Mouse (Mus musculus) macrophage (primary cell): ENCODE measurements around the gene Mrpl36. TPM values are rescaled to one million over a fixed set of nuclear protein-coding genes. Genes with fewer than 3 reads are reported as not detected.

Source experiments
- H3K27ac ChIP-seq: fragments of 350-480 bp; formaldehyde crosslinking; 2 replicates; pipeline ENCODE4 v1.9.0; 2021
- H3K36me3 ChIP-seq: fragments of 350-480 bp; formaldehyde crosslinking; 2 replicates; pipeline ENCODE4 v1.9.0; 2021; ENCODE audit errors: inconsistent target
- H3K4me3 ChIP-seq: fragments of 350-480 bp; formaldehyde crosslinking; 2 replicates; pipeline ENCODE4 v1.9.0; 2021; ENCODE audit errors: inconsistent target
- H3K79me2 ChIP-seq: fragments of 350-480 bp; formaldehyde crosslinking; 2 replicates; pipeline ENCODE4 v1.9.0; 2021; ENCODE audit errors: inconsistent target
- WGBS: methylation state at CpG from one replicate; pipeline ENCODE4 v1.1.7; 2026; ENCODE audit warnings: inconsistent platforms; ENCODE audit not compliant: missing documents; 5-methylcytosine and 5-hydroxymethylcytosine counted together
- polyA plus RNA-seq: library from polyadenylated mRNA; stranded (reverse); fragments of 250-400 nt; gene quantifications from 3 replicates; pipeline ENCODE4 v1.2.4, GENCODE M21; 2018; ENCODE audit warnings: inconsistent platforms
- total RNA-seq, 78 experiments: library from RNA; depleted of rRNA; stranded (reverse); fragments of 250-400 nt; gene quantifications; 1 replicate in 9 of 78; 2 replicates in 24 of 78; 3 replicates in 43 of 78; 4 replicates in 2 of 78; pipeline ENCODE4 v1.2.4; 2018; ENCODE audit warnings: inconsistent platforms in 56 of 78

The Mrpl36 gene
- total RNA-seq (2018; cell fraction: chromatin; rRNA removed) = 10 to 100 TPM in 4 of 26 experiments, 1 to 10 TPM in 22; 1.2 to 14.8 (median 5.7) TPM
- 10 to 100 TPM; 32.9 to 63.0 (median 41.8) TPM for total RNA-seq (2018; cell fraction: cytosol; rRNA removed)
- total RNA-seq (2018; cell fraction: nucleus; rRNA removed) = 10 to 100 TPM in 20 of 26 experiments, 1 to 10 TPM in 6; 4.6 to 30.7 (median 12.7) TPM
- 29.1 to 68.4 TPM (median 57.7 TPM) in 3 replicates for polyA plus RNA-seq

DNA sequence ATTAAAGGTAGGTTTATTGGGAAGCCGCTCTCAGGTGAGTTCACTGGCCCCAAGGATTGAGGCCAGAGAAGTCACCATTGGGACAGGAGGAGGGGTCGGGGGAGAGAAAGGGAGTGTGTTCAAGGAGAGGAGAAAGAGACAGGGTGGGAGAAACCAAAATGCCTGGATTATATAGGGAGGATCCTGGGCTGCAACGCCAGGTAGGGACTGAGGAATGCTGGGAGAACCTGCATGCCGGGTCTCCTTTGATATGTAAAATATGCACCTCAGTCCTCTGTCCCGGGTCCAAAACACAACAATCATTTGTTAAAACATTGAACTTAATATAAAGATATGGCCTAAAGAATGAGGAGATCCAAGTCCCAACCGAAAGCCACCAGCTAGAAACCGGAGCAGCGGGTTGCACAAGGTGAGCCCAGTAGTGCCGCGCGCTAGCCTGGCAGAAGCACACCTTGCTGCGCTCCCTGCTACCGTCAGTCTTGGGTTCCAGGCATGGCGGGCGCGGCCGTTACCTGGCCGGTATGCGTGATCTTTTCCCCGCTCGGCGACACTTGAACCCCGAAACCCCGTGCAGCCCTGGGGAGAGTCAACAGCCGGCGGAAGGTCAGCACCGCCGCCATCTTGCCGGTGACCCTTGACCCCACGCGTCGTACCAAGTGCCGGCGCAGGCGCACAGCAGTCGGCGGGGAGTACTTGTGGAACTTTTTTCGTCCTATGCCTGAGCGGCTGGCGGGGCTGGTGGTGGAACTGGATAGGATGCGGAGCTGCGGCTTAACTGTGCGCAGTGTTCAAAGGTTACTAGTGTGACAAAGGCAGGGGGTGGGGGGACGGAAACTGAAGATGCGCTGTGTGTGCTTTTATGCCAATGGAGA, at the start of gene Mrpl36, which contains the start of gene Ndufs6:
Gene Mrpl36 (plus strand): TSS at position 687 of the 872 bp plus-strand sequence.
Gene Ndufs6 (minus strand): TSS at position 716 of the 872 bp plus-strand sequence.
- peak within 1 kb of the TSS; percentile 47 for H3K27ac ChIP-seq
- 2% methylated on average over 45 of the region's 45 CpGs for WGBS
- peaks cover 55% of the 10 kb centered on the region for H3K79me2 ChIP-seq
- H3K36me3 ChIP-seq = peaks cover 27% of the 10 kb centered on the region
- peak within 1 kb of the TSS; percentile 89 for H3K4me3 ChIP-seq

DNA sequence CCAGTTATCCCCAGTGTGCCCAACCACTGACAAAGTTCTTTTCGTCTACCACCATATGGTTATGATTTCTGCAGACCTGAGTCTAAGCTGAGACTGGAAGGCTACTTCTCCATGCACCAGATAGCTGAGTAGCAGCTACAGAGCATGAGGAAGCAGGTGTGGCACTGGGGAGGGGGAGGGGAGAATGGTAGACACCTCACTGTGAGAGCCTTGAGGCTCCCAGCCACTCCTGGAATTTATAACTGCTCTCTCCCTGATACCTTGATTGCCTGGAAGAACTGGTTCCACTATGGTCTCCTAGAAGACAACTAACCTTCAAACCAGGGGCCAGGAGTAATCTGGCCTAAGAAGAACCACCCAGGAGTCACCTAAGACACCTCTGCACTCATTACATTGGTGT, 49.1 kb upstream of the Mrpl36 start:
- Histone ChIP-seq H3K27ac (no peak overlapping the region), H3K36me3 (no peaks in the 10 kb centered on the region), H3K4me3 (no peak overlapping the region), H3K79me2 (no peaks in the 10 kb centered on the region)
- WGBS = 91% methylated on average over 1 of the region's 1 CpGs

GRCm38 (mm10) chr13:73282407-73282806, 45.9 kb upstream of the Mrpl36 start:
- no peak overlapping the region for H3K27ac ChIP-seq
- H3K36me3 ChIP-seq = no peaks in the 10 kb centered on the region
- H3K4me3 ChIP-seq = no peak overlapping the region
- H3K79me2 ChIP-seq = no peaks in the 10 kb centered on the region
- WGBS = 95% methylated on average over 2 of the region's 2 CpGs

DNA sequence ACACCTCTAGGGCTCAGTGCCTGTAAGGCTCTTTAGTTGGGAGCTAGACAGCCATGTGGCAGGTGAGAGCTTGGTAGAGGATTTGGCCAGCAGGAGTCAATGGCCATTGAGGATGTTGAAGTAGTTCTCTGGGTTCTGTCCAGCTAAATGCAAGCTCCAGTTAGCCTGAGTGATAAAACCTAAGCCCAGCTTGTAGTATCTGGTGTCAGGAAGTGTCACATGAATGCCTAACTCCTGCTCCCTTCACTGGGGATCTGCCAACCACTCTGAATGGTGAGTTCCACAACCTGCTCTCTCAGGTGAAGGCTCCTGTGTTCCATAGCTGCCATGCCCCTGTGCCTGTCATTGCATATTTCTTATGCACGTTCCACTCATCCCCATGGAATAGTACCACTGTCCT, 44.8 kb upstream of the Mrpl36 start:
- H3K4me3 ChIP-seq = no peak overlapping the region
- no peaks in the 10 kb centered on the region for H3K36me3 ChIP-seq
- WGBS = 92% methylated on average over 1 of the region's 1 CpGs
- H3K27ac ChIP-seq = no peak overlapping the region
- H3K79me2 ChIP-seq = no peaks in the 10 kb centered on the region

DNA sequence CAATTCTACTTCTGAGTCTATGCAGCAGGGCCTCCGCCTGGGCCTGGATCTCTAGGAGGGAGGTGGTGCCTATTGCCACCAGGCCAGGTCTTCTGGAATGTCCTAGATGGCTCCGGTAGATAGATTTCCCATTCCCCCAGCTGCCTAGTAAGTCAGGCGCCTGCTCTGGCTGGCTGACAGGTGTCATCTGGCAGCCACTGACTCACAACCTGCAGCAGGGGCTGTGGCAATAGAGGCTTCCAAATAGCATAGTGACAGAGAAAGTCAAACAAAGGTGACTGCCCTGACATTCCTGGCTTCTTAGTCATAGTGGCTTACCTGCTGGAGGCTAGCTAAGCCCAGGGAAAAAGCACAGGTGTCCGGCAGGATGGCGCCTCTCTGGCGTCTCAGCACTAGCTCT, 38.1 kb upstream of the Mrpl36 start:
- WGBS = 96% methylated on average over 6 of the region's 6 CpGs
- H3K27ac ChIP-seq = no peak overlapping the region
- no peak overlapping the region for H3K4me3 ChIP-seq
- no peaks in the 10 kb centered on the region for H3K79me2 ChIP-seq
- no peaks in the 10 kb centered on the region for H3K36me3 ChIP-seq

DNA sequence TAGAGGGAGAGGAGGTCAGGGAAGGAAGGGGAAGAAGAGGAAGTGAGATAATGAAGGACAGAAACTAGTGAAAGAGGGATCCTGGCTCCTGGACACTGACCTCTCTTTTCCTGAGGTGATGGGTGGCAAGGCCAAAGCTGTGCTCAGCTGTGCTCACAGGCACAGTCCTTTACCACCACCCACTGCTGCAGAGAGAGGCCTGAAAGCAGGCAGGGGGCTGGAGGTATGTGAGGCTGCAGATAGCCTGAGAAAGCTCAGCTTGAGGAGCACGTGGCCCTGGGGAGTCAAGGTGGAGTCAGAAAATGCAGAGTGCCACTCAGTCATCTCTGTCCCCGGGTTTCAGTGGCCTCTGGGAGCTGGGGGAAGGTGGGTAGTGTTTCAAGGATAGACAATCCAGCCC, 37.2 kb upstream of the Mrpl36 start:
- 36% methylated on average over 2 of the region's 2 CpGs for WGBS
- H3K27ac ChIP-seq = no peak overlapping the region
- H3K79me2 ChIP-seq = no peaks in the 10 kb centered on the region
- H3K36me3 ChIP-seq = no peaks in the 10 kb centered on the region
- H3K4me3 ChIP-seq = no peak overlapping the region

- Histone ChIP-seq H3K4me3 (no peak overlapping the region), H3K79me2 (no peaks in the 10 kb centered on the region), H3K36me3 (no peaks in the 10 kb centered on the region), H3K27ac (no peak overlapping the region)
- 77% methylated on average over 4 of the region's 4 CpGs for WGBS
Measured at GRCm38 (mm10) chr13:73298717-73299116, 29.6 kb upstream of the Mrpl36 start.

GRCm38 (mm10) chr13:73299322-73299721, 29.0 kb upstream of the Mrpl36 start:
- WGBS = 92% methylated on average over 5 of the region's 5 CpGs
- H3K79me2 ChIP-seq = no peaks in the 10 kb centered on the region
- H3K4me3 ChIP-seq = no peak overlapping the region
- H3K36me3 ChIP-seq = no peaks in the 10 kb centered on the region
- H3K27ac ChIP-seq = no peak overlapping the region

- Histone ChIP-seq H3K27ac (no peak overlapping the region), H3K79me2 (no peaks in the 10 kb centered on the region), H3K36me3 (no peaks in the 10 kb centered on the region), H3K4me3 (no peak overlapping the region)
- WGBS = 76% methylated on average over 6 of the region's 6 CpGs
Measured at GRCm38 (mm10) chr13:73304729-73305128, 23.6 kb upstream of the Mrpl36 start.

GRCm38 (mm10) chr13:73305398-73306084, 22.8 kb upstream of the Mrpl36 start:
- no peaks in the 10 kb centered on the region for H3K36me3 ChIP-seq
- no peaks in the 10 kb centered on the region for H3K79me2 ChIP-seq
- H3K4me3 ChIP-seq = no peak overlapping the region
- WGBS = 77% methylated on average over 8 of the region's 8 CpGs
- no peak overlapping the region for H3K27ac ChIP-seq

DNA sequence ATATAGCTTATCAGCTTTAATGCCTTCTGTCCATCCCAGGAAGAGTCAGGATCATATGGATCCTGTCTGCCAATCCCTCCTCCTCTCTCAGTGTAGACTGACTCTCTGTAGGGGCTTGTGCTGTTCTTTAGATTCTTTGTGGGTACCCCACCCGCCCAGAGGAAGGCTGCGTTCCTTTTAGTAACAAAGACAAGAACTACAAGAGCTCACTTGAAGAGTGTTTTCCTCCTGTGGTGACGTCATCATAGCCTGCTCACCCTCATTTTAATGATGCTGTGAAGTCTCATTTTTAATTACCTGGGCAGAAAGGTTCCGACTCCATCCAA, 22.3 kb upstream of the Mrpl36 start:
- no peak overlapping the region for H3K27ac ChIP-seq
- no peak overlapping the region for H3K4me3 ChIP-seq
- WGBS = 84% methylated on average over 4 of the region's 4 CpGs
- H3K36me3 ChIP-seq = no peaks in the 10 kb centered on the region
- no peaks in the 10 kb centered on the region for H3K79me2 ChIP-seq

DNA sequence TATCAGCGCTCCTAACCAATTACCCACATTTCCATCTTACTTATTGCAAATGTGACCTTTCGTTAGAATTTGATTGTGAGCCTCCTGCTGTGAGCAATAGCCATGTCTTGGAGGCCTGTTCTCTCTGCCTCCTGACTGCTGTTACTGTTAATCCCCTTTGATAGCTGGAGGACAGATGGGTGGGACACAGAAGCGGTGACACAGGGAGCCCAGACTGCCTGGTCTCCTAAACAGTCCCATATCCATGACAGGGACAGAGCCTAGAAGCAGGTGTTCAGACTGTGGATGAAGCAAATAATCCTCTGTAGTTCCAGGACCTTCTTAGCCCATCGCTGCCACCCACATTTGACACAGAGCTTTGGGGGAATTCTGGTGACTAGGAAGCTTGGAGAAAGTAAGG, 21.9 kb upstream of the Mrpl36 start:
- no peaks in the 10 kb centered on the region for H3K36me3 ChIP-seq
- no peak overlapping the region for H3K27ac ChIP-seq
- no peaks in the 10 kb centered on the region for H3K79me2 ChIP-seq
- no peak overlapping the region for H3K4me3 ChIP-seq
- 90% methylated on average over 4 of the region's 4 CpGs for WGBS

DNA sequence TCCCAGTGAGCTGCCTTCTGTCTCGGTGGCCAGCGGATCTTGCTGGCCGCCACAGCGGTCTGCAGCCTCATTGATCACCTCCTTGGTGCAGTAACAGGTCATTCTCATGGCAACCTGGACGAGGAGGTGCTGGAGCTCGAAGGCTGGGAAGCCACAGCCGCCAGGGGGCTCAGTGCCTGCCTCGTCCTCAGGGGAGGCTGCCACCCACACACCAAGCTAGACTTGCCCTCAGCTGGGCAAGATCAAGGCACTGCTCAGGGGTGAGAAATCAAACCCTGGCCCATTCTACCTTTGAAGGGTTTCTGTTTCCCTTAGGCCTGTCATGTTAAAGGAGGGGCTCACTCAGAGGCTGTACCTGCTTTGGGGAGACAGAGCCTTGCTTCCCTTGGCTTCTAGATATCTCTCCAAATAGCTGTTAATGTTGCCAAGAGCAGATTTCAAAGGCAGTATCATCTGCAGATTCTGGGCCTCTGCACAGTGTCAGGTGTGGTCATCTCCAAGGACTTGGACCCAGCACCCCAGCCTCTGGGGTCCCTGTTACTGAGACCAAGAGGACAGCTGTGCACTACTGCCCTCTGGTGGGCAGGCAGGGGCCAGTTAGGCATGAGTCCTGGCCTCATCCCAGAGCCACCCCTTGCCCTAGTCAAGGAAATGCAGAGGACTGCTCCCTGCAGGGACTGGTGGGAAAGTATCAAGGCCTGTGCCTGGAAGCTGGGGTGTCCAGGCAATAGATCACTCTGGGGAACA, 18.0 kb upstream of the Mrpl36 start:
- H3K4me3 ChIP-seq = no peak overlapping the region
- 30% methylated on average over 8 of the region's 8 CpGs for WGBS
- no peaks in the 10 kb centered on the region for H3K79me2 ChIP-seq
- H3K27ac ChIP-seq = no peak overlapping the region
- no peaks in the 10 kb centered on the region for H3K36me3 ChIP-seq

DNA sequence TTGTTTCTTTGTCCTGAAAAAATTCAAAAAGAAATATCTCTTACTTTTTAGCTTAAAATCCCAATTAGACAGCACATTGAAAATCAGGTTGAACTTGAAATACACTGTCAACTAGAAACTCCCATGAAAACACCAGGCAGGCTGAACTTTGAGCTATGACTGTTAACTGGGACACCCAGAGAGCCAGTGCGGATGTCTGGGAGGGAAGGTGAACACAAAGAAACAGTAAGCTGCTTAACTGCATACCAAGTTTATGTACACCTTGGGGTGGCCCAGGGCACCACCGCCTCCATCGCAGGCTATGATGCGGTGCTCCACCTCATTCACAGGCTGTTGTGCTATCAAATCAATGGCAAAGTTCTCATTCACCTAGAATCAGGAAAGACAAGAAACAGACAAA, 8.3 kb upstream of the Mrpl36 start:
- H3K4me3 ChIP-seq = no peak overlapping the region
- peaks cover 34% of the 10 kb centered on the region; the same call in 1 of the 2 replicates for H3K79me2 ChIP-seq
- no peak overlapping the region for H3K27ac ChIP-seq
- WGBS = 90% methylated on average over 4 of the region's 4 CpGs
- peaks cover 69% of the 10 kb centered on the region for H3K36me3 ChIP-seq
